Mouse (Mus musculus) cortical plate, adult 2 months (tissue): ENCODE measurements around the gene Gm49416. TPM values are rescaled to one million over a fixed set of nuclear protein-coding genes. Genes with fewer than 3 reads are reported as not detected.

Experiments
- H3K27ac ChIP-seq: fragments of 200-500 bp; 2 replicates; pipeline ENCODE4 v1.5.1; 2012; ENCODE audit warnings: low read length, control low read depth, inconsistent platforms; ENCODE audit not compliant: insufficient read depth
- H3K4me1 ChIP-seq: fragments of 200-500 bp; 2 replicates; pipeline ENCODE4 v1.6.1; 2011; ENCODE audit warnings: low read length; ENCODE audit not compliant: control insufficient read depth, insufficient read depth
- H3K4me3 ChIP-seq: fragments of 200-500 bp; 2 replicates; pipeline ENCODE4 v1.5.1; 2011; ENCODE audit warnings: mild to moderate bottlenecking, low read length, control low read depth; ENCODE audit not compliant: insufficient read depth
- CTCF ChIP-seq: fragments of 200-500 bp; IDR thresholded peaks from 2 replicates; pipeline ENCODE4 v1.5.1; 2011; ENCODE audit warnings: mild to moderate bottlenecking, control low read depth, low read length; ENCODE audit not compliant: insufficient read depth; ENCODE audit errors: extremely low read depth
- POLR2A ChIP-seq: fragments of 200-500 bp; IDR thresholded peaks from 2 replicates; pipeline ENCODE4 v1.6.1; 2011; ENCODE audit warnings: mild to moderate bottlenecking, low read length, control low read depth; ENCODE audit not compliant: insufficient read depth; ENCODE audit errors: extremely low read depth
- polyA plus RNA-seq: library from polyadenylated mRNA; depleted of rRNA; stranded (reverse); fragments of >200 nt; gene quantifications from 2 replicates; pipeline ENCODE4 v1.2.3, GENCODE M21; 2012; rRNA removed

Gene Gm49416
- polyA plus RNA-seq, 1 experiment, result not detected

DNA sequence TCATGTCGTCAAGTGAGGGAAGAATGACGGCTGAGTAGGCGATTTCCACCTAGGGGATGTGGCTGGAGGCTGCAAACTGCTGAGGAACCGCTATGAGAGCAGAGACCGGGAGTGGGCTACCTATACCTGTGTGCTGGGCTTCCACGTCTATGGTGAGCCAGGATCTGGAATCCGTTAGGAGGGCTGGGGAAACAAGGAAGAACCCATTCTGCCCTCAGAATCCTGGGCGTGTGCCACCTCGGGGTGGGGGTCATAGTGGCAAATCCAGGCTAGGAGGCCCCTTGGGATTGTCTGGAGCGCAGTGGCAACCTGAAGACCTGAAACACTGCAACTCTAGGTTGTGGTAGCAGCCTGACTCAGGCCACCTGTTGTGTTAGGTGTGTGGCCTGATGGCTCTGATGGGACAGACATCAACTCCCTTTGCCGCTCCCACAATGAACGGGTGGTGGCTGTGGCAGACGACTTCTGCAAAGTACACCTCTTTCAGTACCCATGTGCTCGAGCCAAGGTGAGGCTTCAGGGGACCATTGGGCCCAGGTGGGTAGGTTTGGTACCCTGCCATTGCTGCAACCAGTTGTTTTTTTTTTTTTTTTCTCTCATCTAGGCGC, 51.9 kb downstream of the Gm49416 start:
- Histone ChIP-seq H3K27ac (no peak overlapping the region), H3K4me1 (peaks cover 3% of the 10 kb centered on the region; the same call in 1 of the 2 replicates), H3K4me3 (no peak overlapping the region; the same call in 1 of the 2 replicates)
- TF ChIP-seq CTCF (no peak), POLR2A (no peak)

DNA sequence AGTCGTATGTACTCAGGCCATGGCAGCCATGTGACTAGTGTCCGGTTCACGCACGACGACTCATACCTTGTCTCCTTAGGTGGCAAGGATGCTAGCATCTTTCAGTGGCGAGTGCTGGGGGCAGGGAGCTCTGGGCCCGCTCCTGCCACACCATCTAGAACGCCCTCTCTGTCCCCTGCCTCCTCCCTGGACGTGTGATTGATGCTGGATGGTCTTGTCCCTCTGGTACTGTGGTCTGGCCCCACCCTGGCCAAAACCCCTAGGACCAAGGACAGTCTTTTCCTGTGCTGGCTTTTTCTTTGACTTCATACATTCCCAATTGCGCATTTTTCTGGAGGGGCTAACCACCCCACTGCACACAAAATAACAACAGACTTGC, 52.4 kb downstream of the Gm49416 start:
- Histone ChIP-seq H3K4me3 (peak overlapping the region; percentile 93; the same call in 1 of the 2 replicates), H3K4me1 (peaks cover 3% of the 10 kb centered on the region; the same call in 1 of the 2 replicates), H3K27ac (no peak overlapping the region)
- no peak for TF ChIP-seq CTCF

DNA sequence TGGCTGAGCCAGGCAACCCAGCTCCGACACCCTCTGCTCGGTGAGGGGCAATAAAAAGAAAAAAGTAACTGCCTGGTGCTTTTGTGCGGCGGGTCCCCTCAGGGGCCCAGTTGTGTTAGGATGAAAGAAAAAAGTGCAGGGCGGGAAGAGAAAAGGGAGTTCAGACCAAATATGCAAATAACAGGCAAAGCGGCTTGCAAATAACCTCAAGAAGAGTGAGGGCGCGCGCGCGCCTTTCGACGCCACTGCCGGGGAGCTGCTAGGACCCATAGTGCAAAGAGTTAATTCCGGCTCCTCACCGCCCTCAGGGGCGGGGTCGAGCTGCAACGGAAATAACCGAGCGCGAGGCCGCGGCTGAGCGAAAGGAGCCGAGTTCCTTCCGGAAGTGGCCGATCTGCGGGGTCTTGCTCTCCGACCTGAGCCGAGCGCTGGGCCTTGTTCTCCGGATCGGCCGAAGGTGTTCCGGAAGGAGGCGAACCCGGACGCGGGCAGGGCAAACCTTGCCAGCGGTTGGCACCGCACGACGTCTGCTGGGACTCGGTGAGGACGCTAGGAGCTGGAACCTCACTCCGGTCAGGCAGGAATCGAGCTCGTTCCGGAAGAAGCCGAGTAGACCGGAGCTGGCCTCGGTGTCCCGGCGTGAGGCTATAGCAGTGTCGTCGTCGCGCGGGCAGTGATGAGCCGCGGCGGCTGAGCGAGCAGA, 52.9 kb downstream of the Gm49416 start, which contains the start of gene Mta2:
Mta2 (plus strand) TSS at position 361 of the 703 bp plus-strand sequence.
- H3K27ac ChIP-seq, result peak within 1 kb of the TSS; percentile 93
- peaks cover 3% of the 10 kb centered on the region; the same call in 1 of the 2 replicates for H3K4me1 ChIP-seq
- peak within 1 kb of the TSS; percentile 93 for H3K4me3 ChIP-seq
- peak; percentile 42; the same call in 1 of the 2 replicates for TF ChIP-seq POLR2A
- TF ChIP-seq CTCF, result no peak

DNA sequence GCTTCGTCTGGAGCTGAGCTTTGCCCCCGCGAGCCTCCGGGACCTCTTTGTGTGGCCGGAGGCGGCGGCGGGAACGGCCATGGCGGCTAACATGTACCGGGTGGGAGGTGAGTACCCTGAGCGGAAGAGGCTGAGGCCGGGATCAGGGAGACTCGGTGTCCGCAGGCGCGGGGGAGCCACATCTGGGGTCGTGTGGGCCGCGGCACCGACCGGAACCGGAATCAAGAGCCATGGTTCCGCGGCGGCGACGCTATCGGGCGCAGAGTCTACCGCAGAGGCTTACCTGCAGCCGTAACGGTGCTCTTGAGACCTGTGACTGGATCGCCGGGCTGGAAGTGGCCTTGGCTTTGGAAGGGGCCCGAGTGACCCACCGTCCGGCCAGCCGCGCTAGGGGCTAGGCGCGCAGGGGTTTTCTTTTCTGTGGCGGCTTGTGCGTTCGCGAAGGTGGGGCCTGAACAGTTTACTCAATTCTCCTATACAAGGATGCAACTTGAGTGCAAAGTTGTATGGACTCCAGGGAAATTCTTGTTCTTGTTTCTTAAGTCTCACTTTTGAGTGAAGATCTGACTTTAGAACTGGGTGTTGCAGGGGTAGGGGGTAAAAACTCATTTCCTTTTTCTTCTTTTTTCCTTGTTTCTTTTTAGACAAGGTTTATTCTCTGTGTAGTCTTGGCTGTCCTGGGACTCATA, 53.7 kb downstream of the Gm49416 start:
- Histone ChIP-seq H3K4me3 (peak overlapping the region; percentile 93), H3K27ac (peak overlapping the region; percentile 93), H3K4me1 (peaks cover 3% of the 10 kb centered on the region; the same call in 1 of the 2 replicates)
- TF ChIP-seq CTCF, result no peak
- no peak for TF ChIP-seq POLR2A

DNA sequence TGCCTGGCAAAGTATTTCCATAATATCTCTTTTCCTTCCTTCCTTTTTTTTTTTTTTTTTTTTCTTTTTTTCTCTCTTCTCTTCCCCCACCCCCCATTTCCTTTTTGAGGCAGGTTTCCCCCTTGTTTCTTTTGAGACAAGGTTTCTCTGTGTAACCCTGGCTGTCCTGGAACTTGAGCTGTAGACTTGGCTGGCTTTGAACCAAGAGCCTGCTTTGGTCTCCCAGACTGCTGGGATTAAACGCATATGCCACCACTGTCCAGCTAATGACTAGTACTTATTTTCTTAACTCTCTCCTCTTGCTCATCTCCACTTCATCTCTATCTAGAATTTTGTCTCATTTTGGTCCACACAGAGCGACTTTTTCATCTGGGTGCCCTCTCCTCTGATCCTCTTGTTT, 54.3 kb downstream of the Gm49416 start:
- peaks cover 3% of the 10 kb centered on the region; the same call in 1 of the 2 replicates for H3K4me1 ChIP-seq
- H3K27ac ChIP-seq, result no peak overlapping the region
- TF ChIP-seq CTCF (no peak), POLR2A (no peak)
- H3K4me3 ChIP-seq, result peak overlapping the region; percentile 93; the same call in 1 of the 2 replicates

DNA sequence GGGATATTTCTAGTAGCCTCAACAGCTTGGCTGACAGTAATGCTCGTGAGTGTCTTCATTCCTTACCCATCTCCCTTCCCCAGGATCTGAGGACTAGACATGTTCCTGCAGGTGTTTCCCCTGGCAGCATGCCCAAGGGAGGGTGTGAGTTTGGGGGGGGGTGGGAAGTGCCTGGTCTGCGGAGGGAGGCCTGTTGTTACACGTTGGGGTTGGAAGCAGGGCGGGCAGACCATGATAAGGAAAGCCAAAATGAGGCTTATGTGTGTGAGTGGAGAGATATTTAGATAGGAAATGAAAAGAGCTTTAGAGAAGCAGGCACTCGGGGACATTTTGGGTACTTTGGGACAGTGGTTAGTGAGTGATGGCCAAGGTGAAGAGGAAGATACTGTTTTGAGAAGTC, 55.3 kb downstream of the Gm49416 start:
- no peak for TF ChIP-seq POLR2A
- no peak for TF ChIP-seq CTCF
- H3K4me1 ChIP-seq, result peaks cover 3% of the 10 kb centered on the region; the same call in 1 of the 2 replicates
- no peak overlapping the region for H3K4me3 ChIP-seq
- H3K27ac ChIP-seq, result no peak overlapping the region

DNA sequence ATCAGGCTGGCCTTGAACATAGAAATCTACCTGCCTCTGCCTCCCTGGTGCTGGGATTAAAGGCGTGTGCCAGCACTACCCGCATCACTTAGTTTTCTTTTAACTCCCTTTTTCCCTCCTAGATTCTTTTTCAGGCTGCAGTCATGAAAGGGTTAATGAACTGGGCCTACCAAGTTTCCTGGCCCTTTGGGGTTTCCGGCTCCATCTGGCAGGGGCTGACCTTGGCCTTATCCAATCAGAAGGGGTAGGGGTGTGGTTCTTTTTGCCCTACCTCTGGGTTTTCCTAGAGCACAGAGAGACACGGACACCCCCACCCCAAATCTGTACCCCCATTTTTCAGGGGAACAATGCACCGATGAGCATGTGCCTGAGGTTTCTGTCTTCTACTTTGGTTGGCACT, 56.0 kb downstream of the Gm49416 start:
- peaks cover 3% of the 10 kb centered on the region; the same call in 1 of the 2 replicates for H3K4me1 ChIP-seq
- no peak overlapping the region for H3K27ac ChIP-seq
- H3K4me3 ChIP-seq, result no peak overlapping the region
- TF ChIP-seq CTCF, result no peak
- TF ChIP-seq POLR2A, result no peak

Other genes with a start within 250 kb of the Gm49416 start
- 109 and 117 TPM in 2 replicates for gene Chrm1, start 225.1 kb upstream of the Gm49416 start, polyA plus RNA-seq
- gene Slc3a2, start 165.6 kb upstream of the Gm49416 start, polyA plus RNA-seq, result 200 TPM in 2 replicates
- 50.2 and 51.3 TPM in 2 replicates for gene Wdr74, start 153.1 kb upstream of the Gm49416 start, polyA plus RNA-seq
- gene 1700092M07Rik, start 148.2 kb upstream of the Gm49416 start, polyA plus RNA-seq, result 0.59 TPM in 1 of 2 replicates, not detected in the other
- 106 and 109 TPM in 2 replicates for gene Stx5a, start 147.5 kb upstream of the Gm49416 start, polyA plus RNA-seq
- 121 and 127 TPM in 2 replicates for gene Nxf1, start 131.9 kb upstream of the Gm49416 start, polyA plus RNA-seq
- 134 and 142 TPM in 2 replicates for gene Tmem223, start 117.9 kb upstream of the Gm49416 start, polyA plus RNA-seq
- 18.7 and 18.8 TPM in 2 replicates for gene Tmem179b, start 114.5 kb upstream of the Gm49416 start, polyA plus RNA-seq
- 15.1 and 15.5 TPM in 2 replicates for gene Taf6l, start 102.5 kb upstream of the Gm49416 start, polyA plus RNA-seq
- 177 and 184 TPM in 2 replicates for gene Polr2g, start 90.3 kb upstream of the Gm49416 start, polyA plus RNA-seq
- 4.0 TPM in 2 replicates for gene Zbtb3, start 86.4 kb upstream of the Gm49416 start, polyA plus RNA-seq
- gene Ttc9c, start 69.6 kb upstream of the Gm49416 start, polyA plus RNA-seq, result 29.0 and 29.5 TPM in 2 replicates
- gene Hnrnpul2, start 68.9 kb upstream of the Gm49416 start, polyA plus RNA-seq, result 78.5 and 85.1 TPM in 2 replicates
- gene AC129217.1, start 59.2 kb upstream of the Gm49416 start, polyA plus RNA-seq, result not detected in 2 replicates
- gene Bscl2, start 51.5 kb upstream of the Gm49416 start, polyA plus RNA-seq, result 135 and 137 TPM in 2 replicates
- gene Gng3, start 49.7 kb upstream of the Gm49416 start, polyA plus RNA-seq, result 275 and 293 TPM in 2 replicates
- 1.0 and 1.3 TPM in 2 replicates for gene Lrrn4cl, start 38.2 kb upstream of the Gm49416 start, polyA plus RNA-seq
- gene Ubxn1, start 17.4 kb upstream of the Gm49416 start, polyA plus RNA-seq, result 108 and 118 TPM in 2 replicates
- gene Uqcc3, start 8.0 kb upstream of the Gm49416 start, polyA plus RNA-seq, result 70.1 and 77.2 TPM in 2 replicates
- 3.4 and 4.2 TPM in 2 replicates for gene Lbhd1, start 5.2 kb upstream of the Gm49416 start, polyA plus RNA-seq
- not detected in 2 replicates for gene Gm49403, start 5.0 kb upstream of the Gm49416 start, polyA plus RNA-seq
- gene 1810009A15Rik, start 73 bp upstream of the Gm49416 start, polyA plus RNA-seq, result 40.1 and 41.3 TPM in 2 replicates
- gene Ints5, start 4.1 kb downstream of the Gm49416 start, polyA plus RNA-seq, result 16.1 and 16.7 TPM in 2 replicates
- 87.5 and 89.8 TPM in 2 replicates for gene Ganab, start 9.1 kb downstream of the Gm49416 start, polyA plus RNA-seq
- gene B3gat3, start 31.4 kb downstream of the Gm49416 start, polyA plus RNA-seq, result 222 and 224 TPM in 2 replicates
- gene Rom1, start 40.4 kb downstream of the Gm49416 start, polyA plus RNA-seq, result 8.0 and 9.2 TPM in 2 replicates
- gene Eml3, start 40.6 kb downstream of the Gm49416 start, polyA plus RNA-seq, result 12.8 and 13.2 TPM in 2 replicates
- gene Mta2, start 52.9 kb downstream of the Gm49416 start, polyA plus RNA-seq, result 24.6 and 25.2 TPM in 2 replicates
- gene Tut1, start 64.9 kb downstream of the Gm49416 start, polyA plus RNA-seq, result 20.0 and 22.8 TPM in 2 replicates
- 286 and 289 TPM in 2 replicates for gene Eef1g, start 78.1 kb downstream of the Gm49416 start, polyA plus RNA-seq
- gene Ahnak, start 100.4 kb downstream of the Gm49416 start, polyA plus RNA-seq, result 6.7 and 7.7 TPM in 2 replicates
- not detected in 2 replicates for gene Scgb1a1, start 199.0 kb downstream of the Gm49416 start, polyA plus RNA-seq
- 79.3 and 81.3 TPM in 2 replicates for gene Asrgl1, start 246.7 kb downstream of the Gm49416 start, polyA plus RNA-seq